Comparison of ENCODE assay signal across 17 mouse cellular contexts in the genomic region with DNA sequence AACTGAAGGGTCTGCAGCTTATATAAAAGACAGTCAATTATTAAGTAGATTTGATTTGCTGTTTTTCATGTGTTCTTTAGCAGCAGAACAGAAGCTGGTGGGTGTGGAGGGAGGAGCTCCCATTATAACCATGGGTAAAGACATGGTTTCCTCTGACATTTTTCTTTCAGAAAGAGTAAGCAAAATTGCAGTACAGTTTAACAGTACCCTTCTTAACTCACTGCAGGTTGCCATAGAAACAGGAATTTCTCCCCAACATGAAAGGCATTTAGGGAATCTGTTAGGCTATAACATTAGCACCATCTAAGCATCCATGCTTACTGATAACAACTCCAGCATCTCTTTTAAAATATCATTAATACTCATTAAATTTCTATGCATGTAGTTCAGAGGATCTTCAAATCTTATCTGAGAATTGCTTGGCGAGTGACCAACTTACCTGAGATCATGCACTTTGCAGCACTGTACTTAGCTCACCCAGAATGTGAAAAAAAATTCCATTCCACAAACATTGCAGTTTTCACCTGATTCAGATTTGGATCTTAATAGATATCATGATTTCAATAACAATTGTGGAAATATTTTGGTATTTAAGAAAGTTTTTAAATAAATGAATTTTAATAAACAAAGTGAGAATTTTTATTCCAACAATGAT.
DNase-seq lines count a peak whose midpoint lies in the region; ATAC-seq and TF ChIP-seq lines count a peak whose summit lies in the region.
"Had no signal": no experiment of that assay in that cellular context is flagged by ENCODE, and none has a peak within 500 bp of the region (broad histone marks: within the 10 kb centered on the region; RNA-seq: fewer than 3 reads in every experiment).

No protein-coding gene starts in this region.

- H3K27ac ChIP-seq in hindbrain, embryonic 16.5 days (ENCODE audit: low read depth, low read length): no peak overlapping the region
- peak overlapping the region; percentile 97; the same call in 1 of the 2 replicates for H3K27ac ChIP-seq in olfactory bulb, adult 2 months (ENCODE audit: insufficient read depth, low read depth, low read length)
- no peak overlapping the region for H3K27ac ChIP-seq in thymus, adult 2 months (ENCODE audit: control insufficient read depth, insufficient read depth, low read length)
- H3K27ac ChIP-seq: heart, embryonic 10.5 days had no signal

- peaks cover 3% of the 10 kb centered on the region; the same call in 1 of the 2 replicates for H3K4me1 ChIP-seq in hindbrain, embryonic 16.5 days (ENCODE audit: control insufficient read depth, insufficient read depth, low read depth, low read length)
- no peaks in the 10 kb centered on the region for H3K4me1 ChIP-seq in olfactory bulb, adult 2 months (ENCODE audit: control insufficient read depth, insufficient read depth, low read length)
- H3K4me1 ChIP-seq in thymus, adult 2 months (replicated peaks; ENCODE audit: control insufficient read depth, insufficient read depth, low read length): no peaks in the 10 kb centered on the region
- H3K4me1 ChIP-seq: heart, embryonic 10.5 days had no signal

- no peak overlapping the region for H3K9ac ChIP-seq in hindbrain, embryonic 16.5 days (ENCODE audit: low read depth, low read length)
- H3K9ac ChIP-seq: lung, embryonic 14.5 days had no signal

- no peaks in the 10 kb centered on the region for H3K36me3 ChIP-seq in hindbrain, embryonic 16.5 days (ENCODE audit: control insufficient read depth, insufficient read depth, low read length)
- H3K36me3 ChIP-seq in thymus, adult 2 months (ENCODE audit: control insufficient read depth, insufficient read depth, low read length): no peaks in the 10 kb centered on the region
- H3K36me3 ChIP-seq: G1E; heart, embryonic 10.5 days had no signal

- DNase-seq in layer of hippocampus, adult 18-20 months (ENCODE audit: low spot score in 2 of 2): peak; percentile 11 to 42
- no peak for DNase-seq in layer of hippocampus, postnatal 10 days (ENCODE audit: low spot score in 2 of 2)
- peak; percentile 20 for DNase-seq in right cerebral cortex, adult 18-20 months
- no peak for DNase-seq in right cerebral cortex, postnatal 25 days
- DNase-seq in thymus, adult 2 months: no peak
- no peak for DNase-seq in thymus, postnatal 10 days (ENCODE audit: low spot score in 2 of 2)
- DNase-seq: adrenal gland, postnatal 25 days; cerebellum, postnatal 25 days; gastrocnemius, postnatal 10 days; heart, postnatal 36 days; kidney, adult 11 months; kidney, postnatal 36 days; lung, embryonic 14.5 days had no signal

- TF ChIP-seq POLR2A in olfactory bulb, adult 2 months (IDR thresholded peaks at IDR 0.05; ENCODE audit: insufficient read depth, low read depth, low read length): no peak
- TF ChIP-seq POLR2A in thymus, adult 2 months (IDR thresholded peaks at IDR 0.05; ENCODE audit: control insufficient read depth, extremely low read depth, insufficient read depth, low read length, poor library complexity): no peak

- ATAC-seq in hindbrain, embryonic 16.5 days: peak; percentile 84

- 80% methylated on average over 1 of the region's 1 CpGs for WGBS in hindbrain, embryonic 16.5 days
- WGBS in olfactory bulb, adult 2 months: 65% methylated on average over 1 of the region's 1 CpGs
- WGBS in thymus, adult 2 months: 85% methylated on average over 1 of the region's 1 CpGs

- H3K9me3 ChIP-seq in hindbrain, embryonic 16.5 days (ENCODE audit: control insufficient read depth, low read length): no peaks in the 10 kb centered on the region
- H3K9me3 ChIP-seq: G1E; heart, embryonic 10.5 days had no signal

- no peak overlapping the region for H3K4me3 ChIP-seq in hindbrain, embryonic 16.5 days (ENCODE audit: low read length)
- H3K4me3 ChIP-seq in olfactory bulb, adult 2 months (ENCODE audit: insufficient read depth, low read depth, low read length): no peak overlapping the region
- H3K4me3 ChIP-seq in thymus, adult 2 months (ENCODE audit: control insufficient read depth, insufficient read depth, low read length): no peak overlapping the region
- H3K4me3 ChIP-seq: heart, embryonic 10.5 days had no signal

- H3K27me3 ChIP-seq in hindbrain, embryonic 16.5 days (replicated peaks; ENCODE audit: control insufficient read depth, insufficient read depth, low read length): no peaks in the 10 kb centered on the region
- H3K27me3 ChIP-seq in thymus, adult 2 months (ENCODE audit: control insufficient read depth, insufficient read depth, low read length): no peaks in the 10 kb centered on the region

- H3K4me2 ChIP-seq in hindbrain, embryonic 16.5 days (ENCODE audit: low read length): no peak overlapping the region
- H3K4me2 ChIP-seq: lung, embryonic 14.5 days had no signal

- no peak for TF ChIP-seq CTCF in olfactory bulb, adult 2 months (IDR thresholded peaks at IDR 0.05; ENCODE audit: insufficient read depth, low read depth, low read length)
- TF ChIP-seq CTCF in thymus, adult 2 months (IDR thresholded peaks at IDR 0.05; ENCODE audit: borderline replicate concordance, control insufficient read depth, extremely low read depth, insufficient read depth, low read length, poor library complexity): no peak

Comparison
In these comparisons a context has a peak if more than half of its experiments do, and no peak if none do; other contexts are left out.
1. DNase-seq: peak in layer of hippocampus, adult 18-20 months (2 of 2) and right cerebral cortex, adult 18-20 months (single experiment); none in layer of hippocampus, postnatal 10 days (0 of 2), right cerebral cortex, postnatal 25 days (single experiment), thymus, adult 2 months (single experiment) and thymus, postnatal 10 days (0 of 2).